ENCODE assay signal across 8 mouse cellular contexts in genomic region chr2:119548691-119549090, GRCm38 (mm10). TPM values are rescaled to one million over a fixed set of nuclear protein-coding genes. Genes with fewer than 3 reads are reported as not detected.
A peak's percentile ranks its signal among the peaks of the same experiment; 100 is the strongest.
DNase-seq lines count a peak whose midpoint lies in the region; ATAC-seq and TF ChIP-seq lines count a peak whose summit lies in the region.

No protein-coding gene starts in this region.

- H3K4me1 ChIP-seq in heart, embryonic 11.5 days (ENCODE audit: control insufficient read depth, insufficient read depth, low read length), result peaks cover 5% of the 10 kb centered on the region; the same call in 1 of the 2 replicates
- 0 out of 2 replicates have a peak, but pooled peaks cover 2% of the 10 kb centered on the region for H3K4me1 ChIP-seq in brown adipose tissue, adult 24 weeks (ENCODE audit: control insufficient read depth, insufficient read depth, insufficient read length, low read length)
- peaks cover 3% of the 10 kb centered on the region for H3K4me1 ChIP-seq in intestine, postnatal 0 days (replicated peaks; ENCODE audit: control insufficient read depth, insufficient read depth, low read length)
- H3K4me1 ChIP-seq in midbrain, embryonic 10.5 days, result peaks cover 26% of the 10 kb centered on the region

- H3K36me3 ChIP-seq in heart, embryonic 11.5 days (ENCODE audit: control insufficient read depth, insufficient read depth, low read length), result no peaks in the 10 kb centered on the region
- H3K36me3 ChIP-seq in intestine, postnatal 0 days (ENCODE audit: control insufficient read depth, insufficient read depth), result no peaks in the 10 kb centered on the region
- peaks cover 3% of the 10 kb centered on the region; the same call in 1 of the 2 replicates for H3K36me3 ChIP-seq in midbrain, embryonic 10.5 days

- 68% methylated on average over 5 of the region's 5 CpGs for WGBS in heart, embryonic 11.5 days (ENCODE audit: insufficient replicate concordance)
- 46% methylated on average over 5 of the region's 5 CpGs for WGBS in intestine, postnatal 0 days
- WGBS in midbrain, embryonic 10.5 days, result 81% methylated on average over 5 of the region's 5 CpGs

- no peak for ATAC-seq in heart, embryonic 11.5 days (replicated peaks; ENCODE audit: insufficient number of reproducible peaks, low FRiP score, low TSS enrichment)
- ATAC-seq in intestine, postnatal 0 days, result no peak

- intact Hi-C loops in heart, postnatal 25 days (cut with DNase I), result loop anchor here (2.0 kb wide), 1 partner anchor 44 kb away; no protein-coding TSS in a partner anchor

- no peak overlapping the region for H3K27ac ChIP-seq in heart, embryonic 11.5 days (ENCODE audit: low read depth, low read length)
- peak overlapping the region; percentile 48; the same call in 1 of the 2 replicates for H3K27ac ChIP-seq in brown adipose tissue, adult 24 weeks (replicated peaks; ENCODE audit: low read depth, low read length)
- 0 out of 2 replicates have a peak overlapping the region, but pooled peaks have one; percentile 87 for H3K27ac ChIP-seq in intestine, postnatal 0 days (ENCODE audit: low read depth, low read length)
- no peak overlapping the region for H3K27ac ChIP-seq in midbrain, embryonic 10.5 days (replicated peaks)

- H3K4me3 ChIP-seq in heart, embryonic 11.5 days (ENCODE audit: low read depth, low read length), result no peak overlapping the region
- peak overlapping the region; percentile 52 for H3K4me3 ChIP-seq in brown adipose tissue, adult 24 weeks (ENCODE audit: insufficient read depth, low read depth, low read length)
- peak overlapping the region; percentile 84 for H3K4me3 ChIP-seq in intestine, postnatal 0 days (ENCODE audit: low read depth, low read length)
- H3K4me3 ChIP-seq in midbrain, embryonic 10.5 days, result peak overlapping the region; percentile 65

- no peak for DNase-seq in heart, postnatal 25 days (ENCODE audit: low spot score)
- no peak for DNase-seq in midbrain, embryonic 10.5 days (ENCODE audit: low spot score)
- DNase-seq in spleen, adult 12 weeks (ENCODE audit: low spot score), result no peak
- no peak for DNase-seq in layer of hippocampus, postnatal 36 days
- no peak for DNase-seq in layer of hippocampus, adult 9-10 months (ENCODE audit: low spot score)

- H3K9me3 ChIP-seq in heart, embryonic 11.5 days (replicated peaks; ENCODE audit: control insufficient read depth, low read length), result no peaks in the 10 kb centered on the region
- H3K9me3 ChIP-seq in intestine, postnatal 0 days (ENCODE audit: control insufficient read depth), result no peaks in the 10 kb centered on the region
- no peaks in the 10 kb centered on the region for H3K9me3 ChIP-seq in midbrain, embryonic 10.5 days (replicated peaks)

- no peak overlapping the region for H3K9ac ChIP-seq in heart, embryonic 11.5 days (ENCODE audit: low read depth, low read length)
- peak overlapping the region; percentile 79; the same call in 1 of the 2 replicates for H3K9ac ChIP-seq in intestine, postnatal 0 days (ENCODE audit: low read depth, low read length)

- TF ChIP-seq CTCF in intestine, postnatal 0 days (IDR thresholded peaks at IDR 0.05; ENCODE audit: low read depth), result no peak

- H3K4me2 ChIP-seq in heart, embryonic 11.5 days, result peak overlapping the region; percentile 72
- H3K4me2 ChIP-seq in intestine, postnatal 0 days (replicated peaks; ENCODE audit: low read depth), result peak overlapping the region; percentile 77

- H3K27me3 ChIP-seq in heart, embryonic 11.5 days (ENCODE audit: control insufficient read depth, insufficient read depth, low read length), result no peaks in the 10 kb centered on the region
- H3K27me3 ChIP-seq in intestine, postnatal 0 days (replicated peaks; ENCODE audit: control insufficient read depth, insufficient read depth, low read length), result no peaks in the 10 kb centered on the region
- H3K27me3 ChIP-seq in midbrain, embryonic 10.5 days (ENCODE audit: low read depth, poor library complexity, severe bottlenecking), result no peaks in the 10 kb centered on the region

RNA-seq across cellular contexts. Expression of gene Chp1, which starts 1.2 kb away (rescaled TPM):
- 46.5 and 48.9 TPM in 2 replicates for polyA plus RNA-seq in heart, embryonic 11.5 days (2014; fragmentation: Nextera tagmentation; extraction: Ambion mirVana)
- 10 to 100 TPM; 88.0 to 92.5 TPM for total RNA-seq in heart, postnatal 25 days (2021)
- 225 and 269 TPM in 2 replicates for polyA plus RNA-seq in brown adipose tissue, adult 24 weeks (2012; ENCODE audit: insufficient read depth, insufficient read length, missing spikeins)
- polyA plus RNA-seq in intestine, postnatal 0 days (2015; fragmentation: Nextera tagmentation; extraction: Ambion mirVana), result 73.2 and 76.1 TPM in 2 replicates
- 46.3 and 50.8 TPM in 2 replicates for polyA plus RNA-seq in midbrain, embryonic 10.5 days (2016; fragmentation: Nextera tagmentation; extraction: Ambion mirVana)
- total RNA-seq in layer of hippocampus, postnatal 36 days (2021), result 100 to 1,000 TPM; 144 to 146 TPM

RNA-seq across cellular contexts. Expression of gene Exd1, which starts 1.3 kb away (rescaled TPM):
- polyA plus RNA-seq in heart, embryonic 11.5 days (2014; fragmentation: Nextera tagmentation; extraction: Ambion mirVana), result 0.27 and 0.45 TPM in 2 replicates
- under 1 TPM; 0.17 to 0.18 TPM for total RNA-seq in heart, postnatal 25 days (2021)
- polyA plus RNA-seq in brown adipose tissue, adult 24 weeks (2012; ENCODE audit: insufficient read depth, insufficient read length, missing spikeins), result 2.9 and 3.0 TPM in 2 replicates
- polyA plus RNA-seq in intestine, postnatal 0 days (2015; fragmentation: Nextera tagmentation; extraction: Ambion mirVana), result 0.38 TPM in 2 replicates
- polyA plus RNA-seq in midbrain, embryonic 10.5 days (2016; fragmentation: Nextera tagmentation; extraction: Ambion mirVana), result 0.39 and 0.62 TPM in 2 replicates
- total RNA-seq in layer of hippocampus, postnatal 36 days (2021), result under 1 TPM; 0.46 to 0.47 TPM

Comparison
In these comparisons a context has a peak if more than half of its experiments do, and no peak if none do; other contexts are left out.
1. H3K27ac ChIP-seq: peak in brown adipose tissue, adult 24 weeks (single experiment) and intestine, postnatal 0 days (single experiment); none in heart, embryonic 11.5 days (single experiment) and midbrain, embryonic 10.5 days (single experiment).